Mouse (Mus musculus) heart, postnatal 0 days (tissue): Measurements from ENCODE around the gene Myd88. TPM values are rescaled to one million over a fixed set of nuclear protein-coding genes. Genes with fewer than 3 reads are reported as not detected.

Source experiments
- ATAC-seq: fragments of 200-750 bp; cut with Nextera tagmentation; 2 replicates; pipeline ENCODE4 v1.8.0; 2017; ENCODE audit warnings: low read depth, moderate number of reproducible peaks, moderate library complexity; ENCODE audit not compliant: insufficient read depth
- DNase-seq: peaks from one replicate; pipeline ENCODE4 v3.0.0-alpha.2; 2016; ENCODE audit warnings: low spot score
- H3K27ac ChIP-seq: fragments of 300-500 bp; sonication (generic); 2 replicates; pipeline ENCODE4 v1.5.1; 2014; ENCODE audit warnings: low read depth, mild to moderate bottlenecking
- H3K27me3 ChIP-seq: fragments of 300-500 bp; sonication (generic); 2 replicates; pipeline ENCODE4 v1.6.1; 2014; ENCODE audit warnings: low read length, mixed read lengths; ENCODE audit not compliant: control insufficient read depth, insufficient read depth
- H3K36me3 ChIP-seq: fragments of 300-500 bp; sonication (generic); replicated peaks from 2 replicates; pipeline ENCODE4 v1.6.1; 2014; ENCODE audit warnings: low read length, mixed read lengths; ENCODE audit not compliant: control insufficient read depth, insufficient read depth
- H3K4me1 ChIP-seq: fragments of 300-500 bp; sonication (generic); 2 replicates; pipeline ENCODE4 v1.6.1; 2014; ENCODE audit warnings: antibody characterized with exemption; ENCODE audit not compliant: control insufficient read depth, insufficient read depth
- H3K4me2 ChIP-seq: fragments of 300-500 bp; sonication (generic); 2 replicates; pipeline ENCODE4 v1.6.1; 2014; ENCODE audit warnings: low read depth, mild to moderate bottlenecking, low read length, moderate library complexity
- H3K4me3 ChIP-seq: fragments of 300-500 bp; sonication (generic); 2 replicates; pipeline ENCODE4 v1.5.1; 2014; ENCODE audit warnings: low read depth, low read length
- H3K9ac ChIP-seq: fragments of 300-500 bp; sonication (generic); replicated peaks from 2 replicates; pipeline ENCODE4 v1.6.1; 2014; ENCODE audit warnings: low read depth, low read length, mixed read lengths
- H3K9me3 ChIP-seq: fragments of 300-500 bp; sonication (generic); replicated peaks from 2 replicates; pipeline ENCODE4 v1.6.1; 2016; ENCODE audit warnings: low read length; ENCODE audit not compliant: control insufficient read depth
- CTCF ChIP-seq: IDR thresholded peaks from 2 replicates; pipeline ENCODE4 v1.5.1; 2016; ENCODE audit warnings: antibody characterized with exemption, control low read depth, low read depth
- EP300 ChIP-seq: IDR thresholded peaks from 2 replicates; pipeline ENCODE4 v1.6.1; 2016; ENCODE audit warnings: antibody characterized with exemption, low read depth
- WGBS: fragments of 180-500 bp; shearing (Covaris S2); extraction: QIAGEN DNeasy Blood & Tissue Kit; methylation state at CpG from one replicate; pipeline ENCODE4 v1.1.7; 2014; 5-methylcytosine and 5-hydroxymethylcytosine counted together
- polyA plus RNA-seq: library from polyadenylated mRNA; unstranded; fragments of >200 nt; fragmentation: Nextera tagmentation; extraction: Ambion mirVana; gene quantifications from 2 replicates; pipeline ENCODE4 v1.2.1, GENCODE M21; 2015
- total RNA-seq: library from RNA; depleted of rRNA; stranded (reverse); fragments of >200 nt; gene quantifications from 2 replicates; pipeline ENCODE4 v1.2.3, GENCODE M21; 2014; ENCODE audit warnings: low replicate concordance

Myd88 gene
- total and polyA plus RNA-seq, 2 experiments from 2014 or later = 14.3 to 17.0 TPM

DNA sequence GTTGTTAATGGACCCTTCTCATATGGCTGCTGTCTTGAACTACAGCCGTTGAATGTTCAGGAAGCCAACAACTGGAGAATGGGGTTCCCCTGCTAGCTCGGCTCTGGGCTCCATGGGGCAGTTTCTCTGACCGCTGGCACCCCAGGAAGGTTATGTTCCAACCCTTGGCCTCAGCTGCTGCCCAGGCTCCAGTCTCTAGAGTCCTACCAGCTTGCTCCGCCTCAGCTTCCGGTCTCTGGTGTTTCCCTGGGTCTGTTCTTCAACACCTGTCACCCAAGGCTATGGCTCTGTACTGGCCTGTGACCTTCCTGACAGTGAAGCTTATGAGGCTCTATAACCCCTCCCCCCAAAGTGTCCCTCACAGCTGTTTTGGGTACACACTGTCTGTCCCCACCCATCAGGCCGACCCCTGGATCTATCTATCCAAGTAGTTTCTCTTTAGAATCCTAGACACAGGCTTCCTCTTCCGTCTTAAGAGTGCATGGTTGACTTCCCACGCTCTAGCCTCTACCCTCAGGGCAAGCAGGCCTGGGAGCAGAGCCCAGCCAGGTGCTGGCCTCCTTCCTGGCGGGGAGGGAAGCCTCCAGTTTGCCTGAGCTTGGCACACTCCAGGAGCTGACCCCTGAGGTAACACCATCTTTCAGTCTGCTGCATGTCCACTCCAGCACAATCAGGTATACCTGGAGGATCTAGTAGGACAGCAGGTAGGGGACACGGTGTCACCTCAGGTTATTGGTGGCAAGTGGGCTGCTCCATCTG, 9.9 kb upstream of the Myd88 start:
- no peak for ATAC-seq
- Histone ChIP-seq H3K27ac (no peak overlapping the region), H3K9ac (no peak overlapping the region), H3K4me1 (no peaks in the 10 kb centered on the region), H3K27me3 (no peaks in the 10 kb centered on the region), H3K4me2 (no peak overlapping the region), H3K4me3 (no peak overlapping the region), H3K36me3 (peaks cover 40% of the 10 kb centered on the region), H3K9me3 (no peaks in the 10 kb centered on the region)
- WGBS = 86% methylated on average over 10 of the region's 10 CpGs
- TF ChIP-seq EP300 (no peak), CTCF (no peak)
- no peak for DNase-seq

DNA sequence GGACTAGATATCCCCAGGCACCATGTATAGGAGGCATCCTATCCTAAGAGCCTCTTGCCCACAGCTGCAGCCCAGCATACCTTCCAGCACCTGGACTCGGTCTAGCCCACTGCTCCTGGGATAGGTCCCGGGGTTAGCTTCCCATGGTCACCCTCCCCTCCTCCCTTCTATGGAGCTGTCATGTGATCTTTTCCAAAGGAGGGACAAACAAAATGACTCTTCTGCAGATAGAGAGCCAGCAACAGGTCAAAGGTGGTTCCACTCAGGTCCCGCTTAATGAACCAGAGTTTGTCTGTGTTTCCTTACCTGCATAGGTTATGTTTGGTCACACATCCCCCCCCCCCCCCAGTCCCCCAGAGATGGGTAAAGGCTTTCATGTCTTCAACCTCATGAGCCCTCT, 9.3 kb upstream of the Myd88 start:
- DNase-seq = no peak
- no peak overlapping the region for H3K27ac ChIP-seq
- WGBS = 81% methylated on average over 3 of the region's 3 CpGs

DNA sequence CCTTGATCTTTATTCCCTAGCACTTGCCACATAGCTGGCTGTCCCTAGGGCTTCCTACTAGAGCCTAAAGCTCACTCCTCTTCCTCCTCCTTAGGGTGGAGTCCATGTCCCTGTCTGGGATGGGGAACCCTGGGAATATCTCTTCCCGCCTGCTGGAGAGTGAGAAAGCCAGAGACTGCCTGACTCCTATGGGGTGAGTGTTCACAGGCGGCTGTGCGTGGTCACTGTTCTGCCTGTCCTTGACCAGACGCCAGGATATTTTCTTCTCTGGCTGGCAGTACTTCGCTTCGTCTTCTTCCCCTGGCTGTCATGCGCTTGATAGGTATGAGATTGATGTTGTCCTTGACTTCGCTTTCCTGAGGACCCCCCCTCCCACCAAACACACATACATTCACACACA, 5.2 kb upstream of the Myd88 start:
- WGBS = 73% methylated on average over 8 of the region's 8 CpGs
- H3K27me3 ChIP-seq = no peaks in the 10 kb centered on the region
- H3K27ac ChIP-seq = no peak overlapping the region
- no peak overlapping the region for H3K9ac ChIP-seq
- no peak overlapping the region for H3K4me3 ChIP-seq
- H3K9me3 ChIP-seq = no peaks in the 10 kb centered on the region
- H3K4me2 ChIP-seq = no peak overlapping the region
- TF ChIP-seq CTCF (no peak), EP300 (no peak)
- ATAC-seq (no peak), DNase-seq (no peak)
- H3K4me1 ChIP-seq = peaks cover 5% of the 10 kb centered on the region
- peaks cover 69% of the 10 kb centered on the region for H3K36me3 ChIP-seq

More for the DNA sequence above, 9.3 kb upstream of the Myd88 start:
- TF ChIP-seq CTCF (no peak), EP300 (no peak)
- Histone ChIP-seq H3K4me3 (no peak overlapping the region), H3K27me3 (no peaks in the 10 kb centered on the region), H3K9me3 (no peaks in the 10 kb centered on the region), H3K9ac (no peak overlapping the region), H3K4me2 (no peak overlapping the region), H3K4me1 (no peaks in the 10 kb centered on the region), H3K36me3 (peaks cover 46% of the 10 kb centered on the region)
- no peak for ATAC-seq

DNA sequence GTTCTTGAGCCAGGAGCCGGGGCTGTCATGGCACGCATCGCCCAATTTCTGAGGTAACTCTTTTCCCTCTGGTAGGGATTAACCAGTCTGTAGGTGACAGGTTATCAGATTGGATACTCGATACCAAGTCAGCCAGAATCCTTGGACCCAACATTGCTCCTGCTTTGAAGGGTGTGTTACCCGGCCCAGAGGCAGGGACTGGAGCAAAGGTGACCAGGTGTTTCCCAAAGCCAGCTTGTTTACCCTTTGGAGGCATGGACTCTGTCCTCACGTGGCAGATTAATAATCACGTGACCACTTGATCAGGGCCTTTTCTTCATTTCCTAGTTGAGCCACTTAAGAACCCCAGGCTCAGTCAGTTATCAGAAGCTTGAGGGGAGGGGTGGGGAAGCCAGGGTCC, 1.5 kb upstream of the Myd88 start:
- Histone ChIP-seq H3K36me3 (peaks cover 46% of the 10 kb centered on the region), H3K4me2 (no peak overlapping the region), H3K4me3 (no peak overlapping the region), H3K27ac (no peak overlapping the region), H3K9ac (no peak overlapping the region), H3K9me3 (no peaks in the 10 kb centered on the region), H3K4me1 (peaks cover 14% of the 10 kb centered on the region), H3K27me3 (no peaks in the 10 kb centered on the region)
- 84% methylated on average over 7 of the region's 7 CpGs for WGBS
- DNase-seq = no peak
- TF ChIP-seq EP300 (no peak), CTCF (no peak)
- ATAC-seq = no peak

DNA sequence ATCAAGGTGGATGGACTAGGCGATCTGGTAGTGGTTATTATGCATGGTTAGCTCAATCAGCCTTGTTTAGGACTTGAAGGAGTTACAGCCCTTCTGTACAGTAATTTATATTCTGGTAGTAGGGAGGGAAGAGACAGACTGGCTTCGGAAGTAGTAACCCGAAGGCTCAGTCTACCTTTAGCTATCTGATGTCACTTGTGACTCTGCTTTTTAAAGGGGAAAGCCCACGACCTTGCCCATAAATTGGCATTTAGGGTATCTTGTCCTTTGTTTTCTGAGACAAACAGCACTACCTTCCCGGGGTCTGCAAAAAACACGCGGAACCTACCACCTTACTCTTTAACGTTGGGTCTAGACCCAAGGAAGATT, 1.0 kb downstream of the Myd88 start:
- Histone ChIP-seq H3K9me3 (no peaks in the 10 kb centered on the region), H3K27me3 (no peaks in the 10 kb centered on the region), H3K4me1 (peaks cover 14% of the 10 kb centered on the region), H3K27ac (peak overlapping the region; percentile 88), H3K36me3 (peaks cover 37% of the 10 kb centered on the region), H3K4me2 (peak overlapping the region; percentile 84), H3K4me3 (peak overlapping the region; percentile 89), H3K9ac (peak overlapping the region; percentile 86)
- no peak for DNase-seq
- ATAC-seq = no peak
- TF ChIP-seq EP300 (no peak), CTCF (no peak)
- 3% methylated on average over 8 of the region's 8 CpGs for WGBS
